Mouse (Mus musculus): ENCODE measurements at regions not wholly inside any gene's neighbourhood (a gene's known extent, or its start where the extent isn't known, plus 50 kb on each side); places are given as distances from the start of the nearest gene placed in this dataset.
A peak's percentile ranks its signal among the peaks of the same experiment; 100 is the strongest.
"Not testable (repeated sequence)": the region's sequence is repeated elsewhere in the genome, so short reads cannot be mapped to it uniquely, and the experiment has no call there.

- no peak for DNase-seq (ENCODE audit: low spot score in 2 of 2)
Measured at GRCm38 (mm10) chr6:109125447-109125846, 297.0 kb downstream of the Edem1 start.

GRCm38 (mm10) chr6:109127203-109127602 lies 298.8 kb downstream of the Edem1 start:
- no peak for DNase-seq (ENCODE audit: low spot score in 2 of 2)

- peak; percentile 20 to 35 for DNase-seq (ENCODE audit: low spot score in 2 of 2)
Measured at GRCm38 (mm10) chr6:109146111-109146510, 317.7 kb downstream of the Edem1 start.

DNA sequence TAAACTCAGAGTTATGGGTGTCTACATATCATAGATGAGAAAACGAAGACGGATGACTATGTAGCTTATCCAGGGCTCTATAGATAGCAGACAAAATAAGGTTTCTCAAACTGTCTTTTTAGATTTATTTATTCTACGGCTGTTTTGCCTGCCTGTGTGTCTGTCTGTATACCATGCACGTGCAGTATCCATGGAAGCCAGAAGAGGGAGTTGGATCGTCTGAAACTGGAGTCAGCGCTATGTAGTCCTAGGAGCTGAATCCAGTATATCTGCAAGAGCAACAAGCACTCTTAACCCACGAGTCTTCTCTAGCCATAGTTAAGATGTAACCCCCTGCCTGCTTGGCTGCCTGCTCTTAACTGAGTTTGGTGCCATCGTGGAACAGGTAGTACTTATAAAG lies 320.6 kb downstream of the Edem1 start:
- no peak for DNase-seq (ENCODE audit: low spot score in 2 of 2)

DNA sequence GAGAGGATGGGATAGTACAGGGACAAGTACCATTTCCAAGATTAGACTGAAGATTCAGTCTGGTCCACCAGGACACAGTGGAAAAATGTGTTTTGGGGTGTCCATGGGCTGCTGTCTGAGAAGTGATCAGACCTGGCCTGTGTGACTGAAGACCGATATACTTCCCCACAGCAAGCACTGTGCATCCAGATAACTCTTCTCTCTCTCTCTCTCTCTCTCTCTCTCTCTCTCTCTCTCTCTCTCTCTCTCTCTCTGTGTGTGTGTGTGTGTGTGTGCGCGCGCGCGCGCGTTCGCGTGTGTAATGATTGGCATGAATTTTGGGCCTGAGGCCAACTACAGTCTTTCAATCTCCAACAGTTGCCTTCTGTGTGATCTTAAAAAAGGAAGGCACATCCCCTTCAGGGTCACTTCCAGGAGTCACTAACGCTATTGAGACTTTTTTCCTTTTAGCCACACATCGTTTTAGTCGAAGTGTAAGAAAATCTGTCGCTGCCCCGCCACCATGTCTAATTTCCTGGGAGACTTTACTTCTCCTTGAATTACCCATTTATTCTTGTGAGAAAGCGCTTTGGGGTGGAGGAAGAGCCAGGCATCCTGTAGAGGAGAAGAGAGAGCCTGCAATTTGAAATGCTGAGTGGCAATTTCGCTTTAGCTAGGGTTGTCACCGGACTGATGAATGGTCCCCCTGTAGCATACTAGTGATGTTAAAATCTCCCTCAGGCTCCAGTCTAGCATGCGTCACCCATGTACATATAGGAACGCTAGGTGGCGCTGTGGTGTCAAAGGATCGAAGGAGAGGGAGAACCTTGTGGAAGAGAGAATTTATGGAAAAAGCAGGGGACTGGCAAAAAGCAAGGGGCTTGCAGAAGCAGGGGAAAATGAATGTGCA lies 321.8 kb downstream of the Edem1 start:
- DNase-seq (ENCODE audit: low spot score in 2 of 2) = peak; percentile 83 to 88

GRCm38 (mm10) chr6:109150912-109151256 lies 322.4 kb downstream of the Edem1 start:
- DNase-seq (ENCODE audit: low spot score in 2 of 2) = no peak

GRCm38 (mm10) chr6:109153624-109154023 lies 325.2 kb downstream of the Edem1 start:
- no peak for DNase-seq (ENCODE audit: low spot score in 2 of 2)

- DNase-seq (ENCODE audit: low spot score in 2 of 2) = no peak
Measured at GRCm38 (mm10) chr6:109159561-109159960, 331.1 kb downstream of the Edem1 start.

DNA sequence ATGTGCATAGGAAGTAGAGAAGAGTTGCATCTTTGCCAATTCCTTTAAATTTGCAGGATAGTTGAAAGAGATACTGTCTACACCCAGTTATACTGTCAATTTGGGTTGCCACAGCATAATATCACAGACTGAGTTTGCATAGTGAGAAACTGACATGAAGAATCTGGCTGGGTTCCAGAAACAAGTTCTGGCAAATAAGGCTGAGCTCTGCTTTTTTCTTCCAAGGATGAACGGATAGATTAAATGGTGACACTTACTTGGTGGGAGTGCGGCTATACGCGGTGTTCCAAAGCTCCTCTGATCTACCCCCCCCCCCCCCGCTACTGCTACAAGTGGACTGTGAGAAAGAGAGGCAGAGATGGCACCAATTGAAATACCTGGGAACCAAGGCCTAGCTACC lies 339.0 kb downstream of the Edem1 start:
- no peak for DNase-seq (ENCODE audit: low spot score in 2 of 2)

GRCm38 (mm10) chr6:109172104-109172850 lies 343.8 kb downstream of the Edem1 start:
- DNase-seq (ENCODE audit: low spot score in 2 of 2) = no peak

GRCm38 (mm10) chr6:109173015-109173414 lies 344.6 kb downstream of the Edem1 start:
- DNase-seq (ENCODE audit: low spot score in 2 of 2) = no peak

- DNase-seq (ENCODE audit: low spot score in 2 of 2) = no peak
Measured at GRCm38 (mm10) chr6:109176876-109177275, 348.4 kb downstream of the Edem1 start.

DNA sequence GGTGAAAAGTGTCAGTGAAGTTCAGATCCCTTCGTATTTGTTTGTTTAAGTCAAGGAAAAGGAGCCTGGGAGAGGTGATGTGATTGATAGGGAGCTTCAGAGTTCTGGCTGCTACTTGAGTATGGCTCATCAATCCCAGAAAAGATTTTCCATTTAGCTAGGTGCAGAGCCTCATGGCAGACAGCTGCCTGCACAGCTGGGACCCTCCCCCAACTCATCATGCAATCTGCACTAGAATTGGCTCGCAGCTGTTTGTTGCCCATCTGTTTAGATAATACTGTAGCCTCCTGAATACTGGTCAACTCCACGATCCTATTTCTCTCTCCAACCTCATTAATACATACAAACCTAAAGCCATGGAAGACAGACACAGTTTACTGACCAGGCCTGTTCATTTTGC lies 354.4 kb downstream of the Edem1 start:
- DNase-seq (ENCODE audit: low spot score in 2 of 2) = no peak

GRCm38 (mm10) chr6:109193061-109193460 lies 364.6 kb downstream of the Edem1 start:
- not testable (repeated sequence) for DNase-seq (ENCODE audit: low spot score in 2 of 2)

GRCm38 (mm10) chr6:109193603-109194002 lies 365.2 kb downstream of the Edem1 start:
- no peak for DNase-seq (ENCODE audit: low spot score in 2 of 2)

- DNase-seq (ENCODE audit: low spot score in 2 of 2) = no peak
Measured at GRCm38 (mm10) chr6:109209699-109210098, 381.3 kb downstream of the Edem1 start.

GRCm38 (mm10) chr6:109230391-109230790 lies 401.9 kb downstream of the Edem1 start:
- DNase-seq (ENCODE audit: low spot score in 2 of 2) = no peak

- no peak for DNase-seq (ENCODE audit: low spot score in 2 of 2)
Measured at GRCm38 (mm10) chr6:109233426-109233825, 405.0 kb downstream of the Edem1 start.

DNA sequence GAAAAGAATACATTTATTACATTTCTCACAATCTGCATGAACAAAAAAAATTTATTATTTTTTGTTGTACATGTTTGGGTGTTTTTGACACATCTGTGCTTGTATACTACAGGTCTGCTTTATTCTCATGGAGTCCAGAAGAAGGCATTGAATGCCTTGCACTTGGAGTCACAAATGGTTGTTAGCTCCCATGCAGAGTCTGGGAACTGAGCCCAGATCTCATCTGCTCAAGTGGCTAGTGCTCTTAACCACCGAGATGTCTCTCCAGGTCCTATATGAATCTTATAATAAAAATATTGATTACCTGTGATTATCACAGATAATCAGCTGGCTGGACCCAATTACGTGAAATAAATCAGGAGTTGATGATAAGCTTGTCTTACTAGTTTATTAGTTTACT lies 417.2 kb downstream of the Edem1 start:
- DNase-seq (ENCODE audit: low spot score in 2 of 2) = no peak

DNA sequence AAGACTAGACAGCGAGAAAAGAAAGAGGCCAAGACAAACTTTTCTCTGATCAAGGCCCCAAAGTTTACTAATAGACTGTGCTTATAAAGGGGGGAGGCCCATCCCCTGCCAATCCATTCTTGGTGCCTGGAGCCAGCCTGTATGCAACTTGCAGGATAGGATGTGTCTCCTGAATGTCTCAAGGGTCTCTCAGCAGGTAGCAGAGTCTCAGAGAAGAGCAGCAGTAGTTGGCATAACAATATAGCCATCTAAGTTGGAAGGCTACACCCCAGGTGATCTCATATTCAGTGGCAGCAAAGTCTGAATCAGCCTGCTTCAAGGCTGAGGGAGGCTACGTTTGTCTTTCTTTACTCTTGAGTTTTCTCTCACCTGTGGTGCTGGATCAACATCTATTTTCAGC lies 418.1 kb downstream of the Edem1 start:
- not testable (repeated sequence) for DNase-seq (ENCODE audit: low spot score in 2 of 2)
